Mouse (Mus musculus) lung, postnatal 14 days (tissue): ENCODE results near the gene Lrrc73.
A peak's percentile ranks its signal among the peaks of the same experiment; 100 is the strongest.

Experiments used
- DNase-seq: peaks from one replicate; pipeline ENCODE4 v3.0.0; 2021

Gene Lrrc73

GRCm38 (mm10) chr17:46253452-46254084, at the start of gene Lrrc73:
Lrrc73 (plus strand) TSS chr17:46253531.
- DNase-seq: peak; percentile 94

- DNase-seq: no peak
Measured at GRCm38 (mm10) chr17:46206676-46207075, 46.7 kb upstream of the Lrrc73 start.

DNA sequence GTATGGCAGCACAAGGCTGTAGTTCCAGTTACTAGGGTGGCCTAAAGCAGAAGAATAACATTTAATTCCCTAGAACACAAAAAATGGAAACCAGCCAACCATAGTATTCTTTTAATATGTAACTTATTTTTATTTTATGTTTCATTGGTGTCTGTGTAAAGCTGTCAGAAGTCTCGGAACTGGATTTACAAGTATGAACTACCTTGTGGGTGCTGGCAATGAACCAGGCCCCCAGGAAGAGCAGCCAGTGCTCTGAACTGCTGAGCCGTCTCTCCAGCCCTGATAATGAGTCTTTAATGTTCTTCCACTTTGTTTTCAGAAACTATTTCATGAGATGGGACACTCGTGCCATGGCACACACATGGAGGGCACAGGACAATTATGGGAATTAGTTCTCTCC, 42.8 kb upstream of the Lrrc73 start:
- DNase-seq: no peak

- no peak for DNase-seq
Measured at GRCm38 (mm10) chr17:46221601-46222000, 31.7 kb upstream of the Lrrc73 start.

- DNase-seq: no peak
Measured at GRCm38 (mm10) chr17:46227576-46227975, 25.8 kb upstream of the Lrrc73 start.

DNA sequence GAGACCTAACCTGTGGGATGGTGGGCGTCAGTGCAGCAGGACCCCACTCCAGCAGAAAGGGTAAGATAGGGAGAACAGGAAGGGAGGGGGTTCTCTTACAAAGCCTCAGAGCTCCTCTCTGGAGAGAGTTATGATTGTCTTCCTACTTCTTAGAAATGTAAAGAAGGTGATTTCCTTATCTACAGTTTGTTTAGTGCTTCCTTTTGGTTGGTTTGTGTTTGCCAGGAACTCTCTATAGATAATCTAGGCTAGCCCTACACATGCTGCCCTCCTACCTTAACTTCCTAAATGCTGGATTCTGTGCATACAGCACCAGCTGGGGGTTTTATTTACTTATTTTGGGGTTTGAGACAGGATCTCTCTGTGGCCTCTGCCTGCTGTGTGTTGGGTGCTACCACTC, 17.3 kb upstream of the Lrrc73 start:
- no peak for DNase-seq

- DNase-seq: no peak
Measured at GRCm38 (mm10) chr17:46237079-46237478, 16.3 kb upstream of the Lrrc73 start.

GRCm38 (mm10) chr17:46237480-46237879, 15.9 kb upstream of the Lrrc73 start:
- DNase-seq: no peak

DNA sequence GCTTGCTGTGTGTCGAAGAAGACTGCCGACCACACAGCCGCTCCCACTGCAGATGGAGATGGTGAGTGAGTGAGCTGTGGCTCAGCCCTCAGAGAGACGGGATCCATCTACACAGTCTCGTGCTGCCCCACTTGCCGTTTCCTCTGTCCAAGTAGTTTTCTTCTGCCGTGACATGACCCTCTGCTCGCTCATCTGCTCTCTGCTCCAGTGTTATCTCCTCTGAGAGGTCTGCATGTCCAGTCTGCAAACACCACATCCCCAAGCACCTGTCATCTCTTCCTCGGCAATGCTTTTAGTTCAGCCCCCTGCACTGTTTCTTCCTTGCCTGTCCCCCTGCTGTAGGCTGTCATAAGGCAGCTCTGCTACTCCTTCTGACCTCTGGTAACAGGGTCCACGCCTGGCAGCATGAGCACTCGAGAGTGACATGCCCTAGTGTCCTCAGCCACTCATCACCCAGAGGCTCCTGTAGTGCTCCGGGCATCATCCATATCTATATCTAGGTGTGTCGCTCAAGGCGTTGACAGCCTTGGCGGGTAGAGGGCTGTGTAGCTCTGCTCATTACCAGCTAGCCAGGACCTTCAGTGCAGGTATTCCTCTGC, 13.7 kb upstream of the Lrrc73 start:
- no peak for DNase-seq

GRCm38 (mm10) chr17:46241471-46241870, 11.9 kb upstream of the Lrrc73 start:
- no peak for DNase-seq

GRCm38 (mm10) chr17:46242274-46242673, 11.1 kb upstream of the Lrrc73 start:
- no peak for DNase-seq

DNA sequence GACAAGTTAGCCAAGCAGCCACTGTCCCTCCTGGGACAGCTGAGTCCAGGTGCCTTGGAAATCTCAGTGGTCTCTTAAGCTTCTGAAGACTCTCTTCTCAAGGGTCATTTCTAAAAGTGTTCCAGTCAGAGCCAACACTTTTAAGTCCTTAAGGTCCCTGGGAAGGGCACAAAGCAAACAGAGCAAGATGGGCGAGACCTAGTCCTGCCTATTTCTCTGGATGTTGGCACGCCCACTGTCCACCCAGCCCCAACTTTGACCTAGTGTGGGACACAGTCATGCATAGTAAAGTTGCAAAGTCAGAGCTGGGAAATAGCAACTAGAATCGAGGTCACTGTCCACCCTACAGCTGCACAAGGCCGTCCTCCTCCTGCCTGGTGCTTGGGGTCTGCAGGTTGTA, 10.3 kb upstream of the Lrrc73 start:
- DNase-seq: peak; percentile 49

DNA sequence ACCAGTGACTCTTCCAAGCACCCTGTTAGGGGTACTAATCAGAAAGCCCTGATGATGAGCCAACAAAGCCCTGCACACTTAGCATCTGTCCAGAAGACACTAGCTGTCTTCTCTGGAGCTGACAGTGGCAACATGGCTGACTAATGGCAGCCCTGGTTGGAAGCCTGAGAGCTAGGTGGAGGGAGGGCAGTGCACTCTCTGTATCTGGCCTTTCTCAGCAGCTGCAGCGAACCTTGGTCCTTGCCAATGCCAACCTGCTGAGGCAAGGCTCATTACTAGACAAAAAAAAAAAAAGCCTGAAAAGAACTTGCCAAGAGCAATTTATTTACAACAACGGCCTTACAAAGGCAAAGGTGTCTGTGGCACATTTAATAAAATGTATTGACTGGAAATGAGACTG, 9.7 kb upstream of the Lrrc73 start:
- no peak for DNase-seq

- peak; percentile 69 for DNase-seq
Measured at GRCm38 (mm10) chr17:46244579-46244978, 8.8 kb upstream of the Lrrc73 start.

- DNase-seq: peak; percentile 97
Measured at GRCm38 (mm10) chr17:46247512-46248188, 5.7 kb upstream of the Lrrc73 start, which contains the start of the genes Polr1c and Yipf3. Polr1c (minus strand) TSS chr17:46248054. Yipf3 (plus strand) TSS chr17:46248080.

GRCm38 (mm10) chr17:46248189-46248522, 5.2 kb upstream of the Lrrc73 start:
- no peak for DNase-seq

- DNase-seq: no peak
Measured at GRCm38 (mm10) chr17:46251174-46251573, 2.2 kb upstream of the Lrrc73 start.

DNA sequence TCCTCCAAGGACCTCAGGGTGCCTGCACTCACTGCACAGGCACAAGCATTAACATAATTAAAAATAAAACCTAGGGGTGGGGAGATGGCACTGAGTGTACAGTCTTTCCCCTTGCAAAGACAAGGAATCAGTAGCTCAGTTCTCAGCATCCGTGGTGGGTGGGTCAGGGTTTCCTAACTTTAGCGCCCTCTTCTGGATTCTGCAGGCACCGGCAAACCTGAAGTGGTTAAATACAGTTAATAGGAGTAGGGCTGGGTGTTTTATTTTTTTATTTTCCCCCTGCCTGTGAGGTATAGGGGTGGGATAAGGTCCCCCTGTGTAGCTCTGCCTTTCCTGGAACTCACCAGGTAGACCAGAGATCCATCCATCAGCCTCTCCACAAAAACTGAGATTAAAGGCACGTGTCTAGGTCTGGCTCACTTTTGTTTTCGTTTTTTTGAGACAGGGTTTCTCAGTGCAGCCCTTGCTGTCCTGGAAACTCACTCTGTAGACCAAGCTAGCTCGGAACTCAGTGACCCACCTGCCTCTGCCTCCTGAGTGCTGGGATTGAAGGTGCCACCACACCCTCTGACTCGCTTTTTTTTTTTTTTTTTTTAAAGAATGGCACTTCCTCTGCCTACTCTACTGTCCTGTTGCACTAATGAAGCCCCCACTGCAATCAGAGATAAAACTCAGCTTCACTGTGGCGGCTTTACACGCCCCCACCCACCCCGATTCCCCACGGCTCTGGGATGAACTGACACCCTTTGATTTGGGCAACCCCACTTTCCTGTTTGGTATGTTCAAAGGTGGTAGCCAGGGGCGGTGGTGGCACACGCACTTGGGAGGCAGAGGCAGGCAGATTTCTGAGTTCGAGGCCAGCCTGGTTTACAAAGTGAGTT, 520 bp upstream of the Lrrc73 start:
- DNase-seq: no peak

- DNase-seq: no peak
Measured at GRCm38 (mm10) chr17:46254106-46254505, 775 bp downstream of the Lrrc73 start.

- DNase-seq: no peak
Measured at GRCm38 (mm10) chr17:46255147-46255546, 1.8 kb downstream of the Lrrc73 start.

GRCm38 (mm10) chr17:46258279-46259053, 5.1 kb downstream of the Lrrc73 start:
- DNase-seq: no peak

DNA sequence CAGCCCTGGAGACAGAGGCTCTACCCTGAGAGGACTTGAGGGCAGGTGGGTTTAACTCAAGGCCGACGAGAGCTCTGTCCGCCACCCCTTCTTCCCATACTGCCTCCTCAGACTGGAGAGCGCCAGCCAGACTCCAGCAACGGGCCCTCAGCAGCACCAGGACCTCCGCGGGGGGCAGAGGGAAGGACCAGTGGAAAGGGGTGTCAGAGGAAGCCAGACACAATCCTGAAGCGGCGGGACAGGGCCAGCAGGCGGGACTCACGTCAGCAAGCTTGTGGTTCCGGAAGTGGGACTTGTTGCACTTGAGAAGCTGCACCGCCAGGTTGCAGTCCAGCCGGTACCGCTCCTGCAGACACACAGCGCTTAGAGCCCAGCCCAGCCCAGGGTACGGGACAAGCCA, 6.3 kb downstream of the Lrrc73 start:
- DNase-seq: no peak
